Mouse (Mus musculus) cerebellum, adult 2 months (tissue): Measurements from ENCODE around the gene Lmnb2.

ENCODE experiments used
- CTCF ChIP-seq: fragments of 200-500 bp; IDR thresholded peaks from 2 replicates; pipeline ENCODE4 v1.5.1; 2011; ENCODE audit warnings: low read depth, mild to moderate bottlenecking, control low read depth, low read length, moderate library complexity, borderline replicate concordance; ENCODE audit not compliant: insufficient read depth
- POLR2A ChIP-seq: fragments of 200-500 bp; IDR thresholded peaks from 2 replicates; pipeline ENCODE4 v1.6.1; 2011; ENCODE audit warnings: low read length, control low read depth, borderline replicate concordance; ENCODE audit not compliant: insufficient read depth

DNA sequence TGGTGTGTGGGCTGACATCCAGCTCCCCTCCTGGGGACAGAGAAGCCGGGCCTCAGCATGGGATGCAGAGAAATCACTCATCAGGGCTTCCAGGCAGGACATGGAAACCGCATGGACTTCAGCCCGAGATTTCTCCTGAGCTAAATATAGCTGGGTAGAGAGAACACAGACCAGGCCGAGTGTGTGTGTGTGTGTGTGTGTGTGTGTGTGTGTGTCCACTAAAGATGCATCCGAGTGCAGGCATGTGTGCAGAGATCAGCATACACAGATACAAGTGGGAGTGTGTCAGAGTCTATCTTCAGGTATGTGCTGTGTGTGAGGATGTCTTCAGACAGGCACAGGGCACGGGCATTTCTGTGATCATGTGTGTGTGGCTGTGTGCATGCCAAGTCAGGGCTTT lies 36.8 kb upstream of the Lmnb2 start:
- no peak for TF ChIP-seq CTCF
- TF ChIP-seq POLR2A, result no peak
